Mouse (Mus musculus) forebrain, embryonic 16.5 days (tissue): ENCODE results near the gene Htr2b. TPM values are rescaled to one million over a fixed set of nuclear protein-coding genes. Genes with fewer than 3 reads are reported as not detected.

Experiments used
- ATAC-seq: fragments of 200-750 bp; cut with Nextera tagmentation; 2 replicates; pipeline ENCODE4 v1.8.0; 2017; ENCODE audit warnings: mild to moderate bottlenecking, moderate library complexity
- H3K27ac ChIP-seq: fragments of 300-500 bp; sonication (generic); 2 replicates; pipeline ENCODE4 v1.5.1; 2014; ENCODE audit warnings: low read length, control low read depth
- H3K27me3 ChIP-seq: fragments of 300-500 bp; sonication (generic); replicated peaks from 2 replicates; pipeline ENCODE4 v1.6.1; 2014; ENCODE audit warnings: low read length; ENCODE audit not compliant: control insufficient read depth, insufficient read depth
- H3K36me3 ChIP-seq: fragments of 300-500 bp; sonication (generic); 2 replicates; pipeline ENCODE4 v1.6.1; 2014; ENCODE audit not compliant: control insufficient read depth, insufficient read depth
- H3K4me1 ChIP-seq: fragments of 300-500 bp; sonication (generic); replicated peaks from 2 replicates; pipeline ENCODE4 v1.6.1; 2014; ENCODE audit warnings: low read length; ENCODE audit not compliant: control insufficient read depth, insufficient read depth
- H3K4me2 ChIP-seq: fragments of 300-500 bp; sonication (generic); 2 replicates; pipeline ENCODE4 v1.6.1; 2014; ENCODE audit warnings: mild to moderate bottlenecking, low read length, control low read depth
- H3K4me3 ChIP-seq: fragments of 300-500 bp; sonication (generic); replicated peaks from 2 replicates; pipeline ENCODE4 v1.5.1; 2014; ENCODE audit warnings: mild to moderate bottlenecking, low read length, control low read depth
- H3K9ac ChIP-seq: fragments of 300-500 bp; sonication (generic); replicated peaks from 2 replicates; pipeline ENCODE4 v1.6.1; 2014; ENCODE audit warnings: low read depth, low read length, control low read depth
- H3K9me3 ChIP-seq: fragments of 300-500 bp; sonication (generic); 2 replicates; pipeline ENCODE4 v1.6.1; 2016; ENCODE audit warnings: low read length; ENCODE audit not compliant: control insufficient read depth
- WGBS: fragments of 180-500 bp; shearing (Covaris S2); extraction: QIAGEN DNeasy Blood & Tissue Kit; methylation state at CpG from one replicate; pipeline ENCODE4 v1.1.7; 2014; 5-methylcytosine and 5-hydroxymethylcytosine counted together
- polyA plus RNA-seq: library from polyadenylated mRNA; unstranded; fragments of >200 nt; fragmentation: Nextera tagmentation; extraction: Ambion mirVana; gene quantifications from 2 replicates; pipeline ENCODE4 v1.2.1, GENCODE M21; 2015

The Htr2b gene
- polyA plus RNA-seq, 1 experiment from 2014 or later = 0.35 TPM

DNA sequence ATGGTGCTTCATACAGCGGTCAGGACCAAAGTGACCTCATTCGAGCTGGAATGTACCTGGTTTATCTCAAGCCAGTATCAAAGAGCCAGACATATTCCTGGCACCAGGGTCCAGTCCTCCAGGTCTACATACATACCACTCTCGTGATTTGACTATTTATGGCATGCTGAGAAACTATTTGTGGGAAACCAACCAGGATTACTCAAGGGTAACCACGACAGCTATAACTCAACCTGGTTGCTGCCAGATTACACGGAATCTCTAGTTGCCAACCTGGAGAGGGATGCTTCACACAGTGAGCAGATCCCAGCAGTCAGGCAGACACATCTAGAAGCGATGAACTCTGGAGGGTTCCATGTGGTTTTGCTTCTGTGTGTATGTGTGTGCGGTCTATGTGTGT is 39.6 kb upstream of the Htr2b start:
- Histone ChIP-seq H3K36me3 (no peaks in the 10 kb centered on the region), H3K9ac (no peak overlapping the region), H3K4me2 (no peak overlapping the region), H3K4me3 (no peak overlapping the region), H3K9me3 (no peaks in the 10 kb centered on the region), H3K4me1 (peaks cover 17% of the 10 kb centered on the region), H3K27ac (no peak overlapping the region), H3K27me3 (no peaks in the 10 kb centered on the region)
- no peak for ATAC-seq
- 90% methylated on average over 7 of the region's 7 CpGs for WGBS

DNA sequence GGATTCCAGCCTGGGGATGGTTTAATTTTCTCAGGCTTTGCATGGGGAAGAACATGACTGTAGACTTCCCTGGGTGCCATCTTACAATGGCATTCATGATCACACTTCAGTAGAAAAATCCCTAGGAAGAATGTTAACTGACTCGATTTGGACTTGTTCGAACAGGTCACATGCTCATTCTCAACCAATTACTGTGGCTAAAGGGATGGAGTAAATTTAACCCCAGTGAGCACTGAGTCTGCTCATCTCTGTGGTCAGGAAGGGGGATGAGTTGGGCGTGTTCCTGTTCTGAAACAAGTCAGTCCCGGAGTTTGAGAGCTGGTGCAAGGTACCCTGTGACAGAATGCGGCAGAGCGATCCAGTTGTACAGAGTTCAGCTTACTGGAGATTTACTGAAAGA is 39.2 kb upstream of the Htr2b start:
- peaks cover 13% of the 10 kb centered on the region for H3K4me1 ChIP-seq
- H3K9me3 ChIP-seq = no peaks in the 10 kb centered on the region
- H3K36me3 ChIP-seq = no peaks in the 10 kb centered on the region
- H3K27ac ChIP-seq = no peak overlapping the region
- no peak overlapping the region for H3K9ac ChIP-seq
- 86% methylated on average over 6 of the region's 6 CpGs for WGBS
- H3K4me2 ChIP-seq = no peak overlapping the region
- no peak for ATAC-seq
- no peak overlapping the region for H3K4me3 ChIP-seq
- H3K27me3 ChIP-seq = no peaks in the 10 kb centered on the region

DNA sequence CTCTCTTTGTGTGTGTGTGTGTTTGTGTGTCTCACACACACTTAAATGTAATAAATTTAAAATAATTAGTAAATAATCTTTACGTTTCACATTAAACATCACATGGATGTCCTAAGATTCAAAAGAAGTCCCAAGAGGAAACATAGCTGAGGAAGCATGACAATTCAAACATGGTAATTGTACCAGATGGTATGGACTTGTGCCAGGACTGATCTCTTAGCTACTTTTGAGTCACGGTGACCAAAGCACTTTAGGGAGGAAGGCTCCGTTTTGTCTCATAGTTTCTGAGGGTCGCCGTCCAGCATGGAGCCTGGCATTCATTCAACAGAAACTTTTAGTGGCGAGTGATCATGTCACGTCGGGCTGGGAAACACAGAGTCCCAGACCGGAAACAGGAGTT is 36.4 kb upstream of the Htr2b start:
- Histone ChIP-seq H3K4me1 (no peaks in the 10 kb centered on the region), H3K4me3 (no peak overlapping the region), H3K9ac (no peak overlapping the region), H3K36me3 (no peaks in the 10 kb centered on the region), H3K9me3 (no peaks in the 10 kb centered on the region), H3K4me2 (no peak overlapping the region), H3K27ac (no peak overlapping the region), H3K27me3 (no peaks in the 10 kb centered on the region)
- ATAC-seq = no peak
- WGBS = 82% methylated on average over 9 of the region's 9 CpGs

DNA sequence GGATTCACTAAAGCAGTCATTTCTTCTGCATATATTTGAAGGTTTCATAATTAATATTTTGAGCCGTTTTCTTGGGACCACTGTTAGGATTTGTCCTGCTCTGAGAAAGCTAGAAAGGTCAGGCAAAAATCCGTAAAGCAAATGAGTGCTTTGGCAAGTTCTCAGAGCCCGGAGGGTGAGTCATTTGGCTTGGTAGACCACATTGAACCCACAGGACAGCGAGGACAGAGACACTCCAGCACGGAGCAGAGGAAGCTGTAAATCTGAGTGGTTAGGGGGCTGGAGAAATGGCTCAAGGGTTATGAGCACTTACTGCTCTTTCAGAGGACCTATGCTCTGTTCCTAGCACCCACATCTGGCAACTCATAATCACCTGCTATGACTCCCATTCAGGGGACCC is 35.8 kb upstream of the Htr2b start:
- Histone ChIP-seq H3K9ac (no peak overlapping the region), H3K4me2 (no peak overlapping the region), H3K27me3 (no peaks in the 10 kb centered on the region), H3K4me1 (no peaks in the 10 kb centered on the region), H3K27ac (no peak overlapping the region), H3K4me3 (no peak overlapping the region), H3K9me3 (no peaks in the 10 kb centered on the region), H3K36me3 (no peaks in the 10 kb centered on the region)
- 85% methylated on average over 5 of the region's 5 CpGs for WGBS
- ATAC-seq = no peak

DNA sequence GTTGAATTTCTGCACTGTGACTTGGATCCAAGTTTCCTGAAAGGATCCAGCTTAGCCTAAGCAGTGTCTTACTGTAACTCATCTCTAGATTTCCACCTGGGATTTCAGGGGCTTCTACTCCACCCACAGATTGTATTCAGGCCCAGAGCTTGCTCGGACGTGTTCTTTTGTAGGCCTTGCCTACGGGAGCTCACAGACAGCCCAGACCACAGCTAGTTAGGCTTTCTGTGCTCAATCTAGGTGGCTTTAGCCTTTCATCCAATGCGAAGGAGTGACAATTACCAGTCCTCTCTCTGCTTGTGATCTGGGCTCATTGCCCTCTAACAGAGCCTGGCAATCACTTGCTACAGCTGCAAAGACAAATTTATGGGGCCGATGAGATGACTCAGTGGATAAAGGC is 34.5 kb upstream of the Htr2b start:
- Histone ChIP-seq H3K27me3 (no peaks in the 10 kb centered on the region), H3K4me3 (no peak overlapping the region), H3K27ac (no peak overlapping the region), H3K4me2 (no peak overlapping the region), H3K36me3 (no peaks in the 10 kb centered on the region; the same call in 1 of the 2 replicates), H3K4me1 (no peaks in the 10 kb centered on the region), H3K9me3 (no peaks in the 10 kb centered on the region), H3K9ac (no peak overlapping the region)
- ATAC-seq = no peak
- WGBS = 86% methylated on average over 5 of the region's 5 CpGs

DNA sequence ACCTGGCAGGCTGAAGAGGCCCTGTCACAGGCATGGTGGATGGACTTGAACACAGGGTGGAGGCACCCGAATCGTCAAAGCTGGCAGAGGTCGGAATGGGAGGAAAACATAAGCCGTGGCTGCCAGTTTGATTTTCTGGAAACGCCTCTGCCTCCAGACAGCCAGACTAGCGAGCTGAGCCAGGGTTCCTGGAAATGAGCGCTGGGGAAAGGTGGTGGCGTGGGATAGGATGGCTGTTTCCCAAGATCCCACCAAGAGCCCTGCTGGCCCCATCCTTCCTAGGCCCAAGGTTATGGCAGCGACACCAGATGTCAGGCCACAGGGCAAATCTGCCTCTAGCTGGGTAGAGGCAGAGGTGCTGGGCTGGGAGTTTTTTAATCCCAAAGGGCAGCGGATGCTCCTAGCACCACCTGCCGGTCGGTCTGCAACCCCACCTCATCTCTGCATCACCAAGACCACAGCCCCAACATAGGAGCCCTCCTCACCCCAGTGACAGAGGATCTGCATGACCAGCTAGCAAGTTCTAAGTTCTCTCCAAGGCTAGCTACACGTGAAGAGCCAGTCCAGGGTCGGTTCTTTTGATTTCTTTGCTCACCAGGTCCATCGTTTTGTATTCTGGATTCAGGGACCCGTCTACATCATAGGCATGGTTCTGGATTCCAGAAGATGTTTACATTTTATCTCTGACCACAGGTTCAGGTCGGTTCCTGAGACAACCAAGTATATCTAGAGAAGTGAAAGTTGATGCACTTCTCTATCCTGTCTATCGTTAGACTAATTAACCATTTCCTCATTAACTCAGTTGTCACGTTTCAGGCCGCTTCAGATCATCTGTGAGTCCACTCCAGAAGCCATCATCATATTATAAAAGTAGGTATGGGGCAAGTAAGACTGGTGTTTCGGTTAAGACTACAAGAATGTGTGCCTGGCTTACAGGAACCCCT is 32.5 kb upstream of the Htr2b start:
- Histone ChIP-seq H3K4me2 (no peak overlapping the region), H3K27ac (no peak overlapping the region), H3K36me3 (peaks cover 4% of the 10 kb centered on the region; the same call in 1 of the 2 replicates), H3K27me3 (no peaks in the 10 kb centered on the region), H3K9ac (no peak overlapping the region), H3K9me3 (no peaks in the 10 kb centered on the region), H3K4me1 (no peaks in the 10 kb centered on the region), H3K4me3 (no peak overlapping the region)
- WGBS = 76% methylated on average over 21 of the region's 21 CpGs
- ATAC-seq = no peak

DNA sequence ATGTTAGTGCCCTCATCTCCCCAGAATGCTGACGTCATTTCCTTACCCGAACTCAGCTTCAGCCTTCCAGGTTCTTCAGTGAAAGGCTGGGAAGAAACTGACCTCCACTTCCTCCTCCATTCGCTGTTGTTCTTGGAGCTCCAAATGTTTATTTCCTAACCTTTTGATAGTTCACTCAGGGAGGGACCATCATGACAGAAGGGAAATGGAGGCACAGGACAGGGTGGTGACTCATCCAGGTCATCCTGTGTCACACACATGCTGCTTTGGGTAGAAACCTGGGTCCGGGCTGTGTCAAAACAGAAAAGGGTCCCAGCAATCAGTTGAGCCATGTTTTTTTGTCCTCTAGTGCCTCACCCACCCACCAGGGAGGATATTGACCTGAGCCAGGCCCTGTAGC is 31.4 kb upstream of the Htr2b start:
- 88% methylated on average over 4 of the region's 4 CpGs for WGBS
- Histone ChIP-seq H3K27me3 (no peaks in the 10 kb centered on the region), H3K4me1 (no peaks in the 10 kb centered on the region), H3K4me3 (no peak overlapping the region), H3K27ac (no peak overlapping the region), H3K9ac (no peak overlapping the region), H3K4me2 (no peak overlapping the region), H3K9me3 (no peaks in the 10 kb centered on the region), H3K36me3 (peaks cover 4% of the 10 kb centered on the region; the same call in 1 of the 2 replicates)
- no peak for ATAC-seq

DNA sequence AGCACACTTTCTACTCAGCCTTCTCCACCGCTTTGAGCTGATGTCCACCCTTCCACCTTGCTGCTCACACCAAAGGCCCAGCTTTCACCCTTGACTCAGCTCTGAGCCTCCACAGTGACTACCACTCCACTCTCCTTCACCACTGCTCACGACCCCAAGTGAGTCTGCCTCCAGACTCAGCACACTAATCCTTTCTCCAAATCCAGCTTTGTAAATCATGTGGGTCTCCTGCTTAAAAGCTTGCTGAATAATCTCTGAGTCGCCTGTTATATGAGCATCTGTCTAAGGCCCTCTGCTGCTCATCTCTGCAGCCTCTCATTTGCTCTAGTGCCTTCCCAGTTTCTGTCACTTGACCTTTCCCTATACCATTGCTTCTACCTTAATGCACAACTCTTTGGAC is 29.3 kb upstream of the Htr2b start:
- Histone ChIP-seq H3K4me3 (no peak overlapping the region), H3K36me3 (peaks cover 12% of the 10 kb centered on the region), H3K27me3 (no peaks in the 10 kb centered on the region), H3K27ac (no peak overlapping the region), H3K4me1 (no peaks in the 10 kb centered on the region), H3K4me2 (no peak overlapping the region), H3K9me3 (no peaks in the 10 kb centered on the region), H3K9ac (no peak overlapping the region)
- ATAC-seq = no peak
- WGBS = 90% methylated on average over 3 of the region's 3 CpGs

DNA sequence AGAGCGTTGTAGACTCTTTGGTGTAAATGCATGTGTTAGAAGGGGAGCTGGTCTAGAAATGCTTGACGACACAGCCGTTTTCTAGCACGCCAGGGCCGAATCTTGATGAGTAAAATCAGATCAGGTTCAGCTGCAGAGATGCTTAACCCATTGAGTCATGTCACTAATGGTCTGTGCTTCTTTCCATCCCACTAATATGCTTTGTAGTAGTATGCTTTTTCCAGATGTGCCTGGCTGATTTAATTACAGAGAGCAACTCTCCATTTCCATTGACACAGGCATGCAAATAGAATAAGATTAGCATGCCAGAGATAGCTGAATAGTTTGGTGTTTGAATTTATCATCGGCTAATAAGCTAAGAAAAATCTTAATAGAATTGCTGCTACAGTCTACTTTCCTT is 23.5 kb upstream of the Htr2b start:
- 90% methylated on average over 6 of the region's 6 CpGs for WGBS
- Histone ChIP-seq H3K27me3 (no peaks in the 10 kb centered on the region), H3K27ac (no peak overlapping the region), H3K36me3 (peaks cover 22% of the 10 kb centered on the region), H3K9me3 (no peaks in the 10 kb centered on the region), H3K4me2 (no peak overlapping the region), H3K4me3 (no peak overlapping the region), H3K9ac (no peak overlapping the region), H3K4me1 (no peaks in the 10 kb centered on the region)
- no peak for ATAC-seq
